Mouse (Mus musculus) small intestine, adult 2 months (tissue): Measurements from ENCODE around the gene Gzma. TPM values are rescaled to one million over a fixed set of nuclear protein-coding genes. Genes with fewer than 3 reads are reported as not detected.

ENCODE experiments used
- H3K27ac ChIP-seq: fragments of 200-500 bp; 2 replicates; pipeline ENCODE4 v1.5.1; 2012; ENCODE audit warnings: low read depth, low read length, control low read depth, inconsistent platforms; ENCODE audit not compliant: insufficient read depth
- H3K27me3 ChIP-seq: fragments of 200-500 bp; 2 replicates; pipeline ENCODE4 v1.6.1; 2012; ENCODE audit warnings: mild to moderate bottlenecking, moderate library complexity, low read length, inconsistent platforms; ENCODE audit not compliant: control insufficient read depth, insufficient read depth
- H3K36me3 ChIP-seq: fragments of 200-500 bp; 2 replicates; pipeline ENCODE4 v1.6.1; 2012; ENCODE audit warnings: mild to moderate bottlenecking, low read length, control low read depth, inconsistent platforms; ENCODE audit not compliant: control insufficient read depth, insufficient read depth
- H3K4me1 ChIP-seq: fragments of 200-500 bp; 2 replicates; pipeline ENCODE4 v1.6.1; 2012; ENCODE audit warnings: low read length, inconsistent platforms, mixed read lengths; ENCODE audit not compliant: control insufficient read depth, insufficient read depth, insufficient read length
- H3K4me3 ChIP-seq: fragments of 200-500 bp; 2 replicates; pipeline ENCODE4 v1.5.1; 2012; ENCODE audit warnings: low read depth, mild to moderate bottlenecking, control low read depth, inconsistent platforms, low read length, moderate library complexity
- CTCF ChIP-seq: fragments of 200-500 bp; IDR thresholded peaks from 2 replicates; pipeline ENCODE4 v1.5.1; 2012; ENCODE audit warnings: low read depth, mild to moderate bottlenecking, control low read depth, inconsistent platforms, low read length, moderate library complexity, mixed read lengths; ENCODE audit not compliant: insufficient replicate concordance, insufficient read length; ENCODE audit errors: extremely low read depth
- POLR2A ChIP-seq: fragments of 200-500 bp; IDR thresholded peaks from 2 replicates; pipeline ENCODE4 v1.6.1; 2012; ENCODE audit warnings: low read depth, mild to moderate bottlenecking, control low read depth, inconsistent platforms, low read length, moderate library complexity
- WGBS: fragments of 180-500 bp; shearing (Covaris S2); methylation state at CpG from one replicate; pipeline ENCODE4 v1.1.7; 2018; 5-methylcytosine and 5-hydroxymethylcytosine counted together
- polyA plus RNA-seq: library from polyadenylated mRNA; depleted of rRNA; stranded (reverse); fragments of >200 nt; gene quantifications from 2 replicates; pipeline ENCODE4 v1.2.3, GENCODE M21; 2012

The Gzma gene
- polyA plus RNA-seq, 1 experiment: 5.2 TPM

GRCm38 (mm10) chr13:113101804-113102203, 1.0 kb upstream of the Gzma start:
- no peaks in the 10 kb centered on the region for H3K36me3 ChIP-seq
- no peaks in the 10 kb centered on the region for H3K27me3 ChIP-seq
- TF ChIP-seq POLR2A (no peak), CTCF (no peak)
- H3K27ac ChIP-seq: no peak overlapping the region
- no peaks in the 10 kb centered on the region for H3K4me1 ChIP-seq
- WGBS: 61% methylated on average over 10 of the region's 10 CpGs
- no peak overlapping the region for H3K4me3 ChIP-seq

DNA sequence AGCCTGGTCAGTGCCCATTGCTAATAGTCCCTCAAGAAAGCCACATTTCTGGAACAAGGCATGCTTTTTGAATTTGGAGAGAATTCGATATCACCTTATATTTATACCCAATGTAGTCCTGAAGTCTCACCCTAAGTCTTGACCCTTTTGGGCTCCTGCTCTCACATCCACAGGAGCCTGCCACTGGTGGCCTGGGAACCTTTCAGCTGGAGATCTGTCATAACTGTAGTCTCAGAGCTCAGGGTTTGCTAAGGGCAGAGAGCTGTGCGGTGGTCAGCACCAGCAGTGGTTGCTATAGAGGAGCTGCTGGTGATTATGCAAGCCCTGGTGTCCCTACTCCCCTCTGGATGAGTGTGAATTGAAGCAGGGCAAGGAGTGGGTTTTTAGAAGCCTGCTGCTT, 2.4 kb downstream of the Gzma start:
- H3K27me3 ChIP-seq: no peaks in the 10 kb centered on the region
- 88% methylated on average over 2 of the region's 2 CpGs for WGBS
- peak overlapping the region; percentile 34; the same call in 1 of the 2 replicates for H3K4me3 ChIP-seq
- no peak for TF ChIP-seq POLR2A
- no peak for TF ChIP-seq CTCF
- no peaks in the 10 kb centered on the region for H3K36me3 ChIP-seq
- peak overlapping the region; percentile 32 for H3K27ac ChIP-seq
- no peaks in the 10 kb centered on the region for H3K4me1 ChIP-seq

DNA sequence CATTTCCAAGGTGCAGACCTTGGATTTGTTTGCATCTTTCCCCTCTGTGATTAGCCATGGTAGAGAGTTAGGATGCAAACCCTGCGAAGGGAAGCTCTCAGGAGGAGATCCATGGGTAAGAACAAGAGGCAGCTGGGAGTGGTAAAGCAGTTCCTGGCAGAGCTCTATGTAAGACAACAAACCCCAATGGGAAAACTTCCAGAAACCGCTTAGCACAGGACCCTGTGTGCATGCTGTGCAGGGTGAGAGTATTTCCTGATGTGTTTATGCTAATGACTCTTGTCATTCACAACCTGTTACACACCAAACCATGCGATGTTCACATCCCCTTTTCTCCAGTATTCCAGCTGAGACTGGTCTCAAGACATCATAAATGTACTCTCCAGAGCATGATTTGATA, 3.8 kb downstream of the Gzma start:
- Histone ChIP-seq H3K27ac (no peak overlapping the region), H3K4me3 (no peak overlapping the region), H3K36me3 (no peaks in the 10 kb centered on the region), H3K27me3 (no peaks in the 10 kb centered on the region), H3K4me1 (no peaks in the 10 kb centered on the region)
- 66% methylated on average over 3 of the region's 3 CpGs for WGBS
- TF ChIP-seq CTCF: no peak
- TF ChIP-seq POLR2A: no peak

GRCm38 (mm10) chr13:113094618-113095017, 6.2 kb downstream of the Gzma start:
- Histone ChIP-seq H3K27me3 (no peaks in the 10 kb centered on the region), H3K27ac (peak overlapping the region; percentile 22; the same call in 1 of the 2 replicates), H3K4me1 (no peaks in the 10 kb centered on the region), H3K4me3 (no peak overlapping the region), H3K36me3 (no peaks in the 10 kb centered on the region)
- 68% methylated on average over 1 of the region's 1 CpGs for WGBS
- no peak for TF ChIP-seq POLR2A
- TF ChIP-seq CTCF: no peak

GRCm38 (mm10) chr13:113090489-113090888, 10.3 kb downstream of the Gzma start:
- Histone ChIP-seq H3K27ac (no peak overlapping the region), H3K4me1 (no peaks in the 10 kb centered on the region), H3K27me3 (no peaks in the 10 kb centered on the region; the same call in 1 of the 2 replicates), H3K36me3 (no peaks in the 10 kb centered on the region), H3K4me3 (no peak overlapping the region)
- TF ChIP-seq CTCF (no peak), POLR2A (no peak)
- 65% methylated on average over 8 of the region's 8 CpGs for WGBS

DNA sequence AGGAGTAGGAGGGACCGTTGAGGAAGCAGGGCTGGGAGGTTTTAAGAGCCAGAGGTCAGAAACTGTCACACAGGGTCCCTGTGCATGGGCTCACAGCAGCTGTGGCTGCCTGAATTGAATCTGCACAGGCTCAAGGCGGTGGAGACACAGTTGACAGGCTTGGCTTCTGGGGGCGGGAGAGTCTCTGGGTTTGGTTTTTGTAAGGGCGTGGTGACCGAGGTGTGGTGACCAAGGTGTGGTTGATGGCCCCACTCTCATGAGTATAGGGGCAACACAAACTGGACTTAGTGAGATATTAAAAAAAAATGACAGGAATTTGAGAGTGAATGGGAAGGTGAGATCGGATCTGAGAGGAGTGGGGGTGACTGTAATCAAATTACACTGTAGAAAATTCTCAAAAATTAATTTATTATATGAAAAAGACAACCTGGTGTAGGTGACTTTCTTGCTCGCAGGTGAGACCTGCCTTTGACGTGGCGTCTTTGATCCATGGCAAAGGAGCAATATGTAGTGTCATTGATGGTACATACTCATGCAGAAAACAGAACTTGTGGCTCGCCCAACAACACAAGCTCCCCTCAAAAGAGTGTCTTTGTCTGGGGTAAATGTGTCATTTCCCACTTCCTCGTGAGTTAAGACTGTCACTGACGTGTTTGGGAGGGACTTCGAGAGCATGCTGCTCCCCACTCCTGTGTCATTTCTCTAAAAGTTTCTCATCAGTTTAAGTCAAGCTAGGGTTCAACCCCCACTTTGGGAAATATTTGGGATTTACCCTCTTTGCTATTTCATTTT, 13.4 kb downstream of the Gzma start:
- Histone ChIP-seq H3K36me3 (no peaks in the 10 kb centered on the region), H3K27ac (no peak overlapping the region), H3K4me3 (no peak overlapping the region), H3K27me3 (no peaks in the 10 kb centered on the region; the same call in 1 of the 2 replicates), H3K4me1 (no peaks in the 10 kb centered on the region)
- TF ChIP-seq CTCF (no peak), POLR2A (no peak)
- 73% methylated on average over 13 of the region's 13 CpGs for WGBS

DNA sequence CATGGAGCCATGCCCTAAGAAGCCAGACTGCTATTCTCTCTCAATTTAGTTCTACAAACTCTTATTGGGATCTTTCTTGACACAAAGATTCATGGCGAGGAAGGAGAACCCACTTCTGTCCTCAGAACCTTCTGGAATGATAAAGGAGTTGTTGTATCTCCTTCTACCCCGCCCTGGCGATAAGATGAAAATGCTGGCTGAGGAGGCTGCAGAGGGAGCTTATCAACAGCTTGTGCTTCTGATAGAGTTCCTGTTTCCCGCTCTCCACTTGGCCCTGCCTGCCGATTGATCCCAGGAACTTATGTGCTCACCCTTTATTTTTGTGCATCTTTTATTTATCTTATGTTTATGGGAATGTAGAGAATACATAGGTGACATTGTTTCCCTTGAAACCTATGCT, 16.0 kb downstream of the Gzma start:
- no peak overlapping the region for H3K27ac ChIP-seq
- no peaks in the 10 kb centered on the region for H3K4me1 ChIP-seq
- H3K4me3 ChIP-seq: no peak overlapping the region
- no peaks in the 10 kb centered on the region; the same call in 1 of the 2 replicates for H3K27me3 ChIP-seq
- WGBS: 24% methylated on average over 5 of the region's 5 CpGs
- no peak for TF ChIP-seq POLR2A
- TF ChIP-seq CTCF: no peak
- no peaks in the 10 kb centered on the region for H3K36me3 ChIP-seq
